Mouse (Mus musculus) cerebellum, adult 2 months (tissue): ENCODE measurements at regions not wholly inside any gene's neighbourhood (a gene's known extent, or its start where the extent isn't known, plus 50 kb on each side); places are given as distances from the start of the nearest gene placed in this dataset.

ENCODE experiments used
- CTCF ChIP-seq: fragments of 200-500 bp; IDR thresholded peaks from 2 replicates; pipeline ENCODE4 v1.5.1; 2011; ENCODE audit warnings: low read depth, mild to moderate bottlenecking, control low read depth, low read length, moderate library complexity, borderline replicate concordance; ENCODE audit not compliant: insufficient read depth
- POLR2A ChIP-seq: fragments of 200-500 bp; IDR thresholded peaks from 2 replicates; pipeline ENCODE4 v1.6.1; 2011; ENCODE audit warnings: low read length, control low read depth, borderline replicate concordance; ENCODE audit not compliant: insufficient read depth

- TF ChIP-seq CTCF (no peak), POLR2A (no peak)
Observed at GRCm38 (mm10) chr2:9348982-9349381, 532.1 kb upstream of the 4930412O13Rik start.
